Mouse (Mus musculus) 416B (cell line): ENCODE measurements around the gene Ifitm5.

Experiments
- DNase-seq: peaks from one replicate; pipeline ENCODE4 v3.0.0; 2011; ENCODE audit warnings: low read depth

The Ifitm5 gene

GRCm38 (mm10) chr7:140939669-140940171, 10.4 kb downstream of the Ifitm5 start:
- no peak for DNase-seq

GRCm38 (mm10) chr7:140938896-140939295, 11.2 kb downstream of the Ifitm5 start:
- DNase-seq = no peak

GRCm38 (mm10) chr7:140938436-140938835, 11.7 kb downstream of the Ifitm5 start:
- peak; percentile 58 for DNase-seq

- no peak for DNase-seq
Measured at GRCm38 (mm10) chr7:140927181-140927580, 22.9 kb downstream of the Ifitm5 start.

GRCm38 (mm10) chr7:140923070-140923775, 26.9 kb downstream of the Ifitm5 start:
- no peak for DNase-seq

GRCm38 (mm10) chr7:140922398-140923069, 27.6 kb downstream of the Ifitm5 start:
- no peak for DNase-seq

GRCm38 (mm10) chr7:140921225-140921975, 28.7 kb downstream of the Ifitm5 start:
- no peak for DNase-seq

GRCm38 (mm10) chr7:140920418-140921029, 29.6 kb downstream of the Ifitm5 start, which contains the start of gene Nlrp6:
TSS of gene Nlrp6 (plus strand) at chr7:140920902.
- no peak for DNase-seq

- DNase-seq = no peak
Measured at GRCm38 (mm10) chr7:140919911-140920310, 30.2 kb downstream of the Ifitm5 start.

- no peak for DNase-seq
Measured at GRCm38 (mm10) chr7:140914031-140914690, 35.9 kb downstream of the Ifitm5 start.

- DNase-seq = no peak
Measured at GRCm38 (mm10) chr7:140912846-140913482, 37.1 kb downstream of the Ifitm5 start.

GRCm38 (mm10) chr7:140912293-140912692, 37.8 kb downstream of the Ifitm5 start:
- no peak for DNase-seq

- DNase-seq = peak; percentile 81
Measured at GRCm38 (mm10) chr7:140908634-140909107, 41.4 kb downstream of the Ifitm5 start.

GRCm38 (mm10) chr7:140908181-140908580, 41.9 kb downstream of the Ifitm5 start:
- DNase-seq = peak; percentile 28

GRCm38 (mm10) chr7:140907697-140908096, 42.4 kb downstream of the Ifitm5 start:
- no peak for DNase-seq

- DNase-seq = peak; percentile 56
Measured at GRCm38 (mm10) chr7:140907131-140907530, 43.0 kb downstream of the Ifitm5 start.

GRCm38 (mm10) chr7:140905642-140906081, 44.4 kb downstream of the Ifitm5 start:
- DNase-seq = no peak

GRCm38 (mm10) chr7:140903212-140903611, 46.9 kb downstream of the Ifitm5 start:
- peak; percentile 69 for DNase-seq

GRCm38 (mm10) chr7:140902036-140902875, 47.8 kb downstream of the Ifitm5 start:
- no peak for DNase-seq

- no peak for DNase-seq
Measured at GRCm38 (mm10) chr7:140900220-140900619, 49.9 kb downstream of the Ifitm5 start, which contains the start of gene Cox8b. TSS of gene Cox8b (minus strand) at chr7:140900446.
